Comparison of ENCODE assay signal across 8 mouse cellular contexts in genomic region chr1:135670397-135671130, GRCm38 (mm10). TPM values are rescaled to one million over a fixed set of nuclear protein-coding genes. Genes with fewer than 3 reads are reported as not detected.
DNase-seq lines count a peak whose midpoint lies in the region; ATAC-seq lines count a peak whose summit lies in the region.

No protein-coding gene starts in this region.

- H3K9ac ChIP-seq in hindbrain, embryonic 16.5 days (ENCODE audit: low read depth, low read length): peak overlapping the region; percentile 50

- DNase-seq in T-cell, adult 2 months (ENCODE audit: low spot score): peak; percentile 77
- DNase-seq in cerebellum, postnatal 36 days: peak; percentile 80 to 81
- peak; percentile 86 for DNase-seq in gastrocnemius, adult 18-20 months (ENCODE audit: low spot score)
- peak; percentile 92 for DNase-seq in left cerebral cortex, adult 18-20 months (ENCODE audit: low spot score in 2 of 2)
- peak; percentile 90 for DNase-seq in lung, postnatal 4 days
- DNase-seq in retina, postnatal 7 days (ENCODE audit: low read depth, low spot score): peak; percentile 71
- peak; percentile 44 for DNase-seq in urinary bladder, postnatal 10 days (ENCODE audit: low spot score)

- peak overlapping the region; percentile 48 for H3K4me2 ChIP-seq in hindbrain, embryonic 16.5 days (ENCODE audit: low read length)

- 9% methylated on average over 13 of the region's 13 CpGs for WGBS in hindbrain, embryonic 16.5 days

- peak; percentile 86 for ATAC-seq in hindbrain, embryonic 16.5 days

- peaks cover 25% of the 10 kb centered on the region for H3K4me1 ChIP-seq in hindbrain, embryonic 16.5 days (ENCODE audit: control insufficient read depth, insufficient read depth, low read depth, low read length)

- no peaks in the 10 kb centered on the region for H3K36me3 ChIP-seq in hindbrain, embryonic 16.5 days (ENCODE audit: control insufficient read depth, insufficient read depth, low read length)

- H3K27me3 ChIP-seq in hindbrain, embryonic 16.5 days (replicated peaks; ENCODE audit: control insufficient read depth, insufficient read depth, low read length): no peaks in the 10 kb centered on the region

- no peaks in the 10 kb centered on the region for H3K9me3 ChIP-seq in hindbrain, embryonic 16.5 days (ENCODE audit: control insufficient read depth, low read length)

- H3K4me3 ChIP-seq in hindbrain, embryonic 16.5 days (ENCODE audit: low read length): peak overlapping the region; percentile 11; the same call in 1 of the 2 replicates

- H3K27ac ChIP-seq in hindbrain, embryonic 16.5 days (ENCODE audit: low read depth, low read length): peak overlapping the region; percentile 30; the same call in 1 of the 2 replicates

RNA-seq across cellular contexts. Expression of gene Csrp1, which starts 49.3 kb away (rescaled TPM):
- total RNA-seq in gastrocnemius, adult 18-20 months (2021): 10 to 100 TPM; 21.6 to 31.7 TPM
- 20.6 and 23.7 TPM in 2 replicates for polyA plus RNA-seq in hindbrain, embryonic 16.5 days (2015; fragmentation: Nextera tagmentation; extraction: Ambion mirVana)
- 100 to 1,000 TPM; 219 to 238 TPM for total RNA-seq in left cerebral cortex, adult 18-20 months (2021)

Comparison
In these comparisons a context has a peak if more than half of its experiments do, and no peak if none do; other contexts are left out.
1. Peak in every context shown above with its lines: DNase-seq, ATAC-seq, H3K4me3 ChIP-seq and H3K27ac ChIP-seq.
2. RNA of gene Csrp1, which starts 49.3 kb away (total RNA-seq): 219 to 238 TPM in left cerebral cortex, adult 18-20 months; 21.6 to 31.7 TPM in gastrocnemius, adult 18-20 months; every median in the first group is over 4 times any median in the second.